Mouse (Mus musculus) bone marrow macrophage, adult 2 months (primary cell): ENCODE results near the gene Psmb11. TPM values are rescaled to one million over a fixed set of nuclear protein-coding genes. Genes with fewer than 3 reads are reported as not detected.

Experiments
- H3K27ac ChIP-seq: 2 replicates; pipeline ENCODE4 v1.5.1; 2012; ENCODE audit warnings: low read depth, low read length; ENCODE audit not compliant: insufficient read depth
- H3K4me1 ChIP-seq: 2 replicates; pipeline ENCODE4 v1.6.1; 2012; ENCODE audit warnings: low read length; ENCODE audit not compliant: control insufficient read depth, insufficient read depth
- H3K4me3 ChIP-seq: 2 replicates; pipeline ENCODE4 v1.5.1; 2012; ENCODE audit warnings: mild to moderate bottlenecking, low read length, moderate library complexity; ENCODE audit not compliant: insufficient read depth
- CTCF ChIP-seq: IDR thresholded peaks from 2 replicates; pipeline ENCODE4 v1.5.1; 2012; ENCODE audit warnings: low read depth, mild to moderate bottlenecking, low read length, moderate library complexity
- POLR2A ChIP-seq: IDR thresholded peaks from 2 replicates; pipeline ENCODE4 v1.6.1; 2012; ENCODE audit warnings: mild to moderate bottlenecking, low read depth, low read length, borderline replicate concordance
- polyA plus RNA-seq: library from polyadenylated mRNA; stranded (reverse); fragments of >200 nt; gene quantifications from 2 replicates; pipeline ENCODE4 v1.2.4, GENCODE M21; 2012; ENCODE audit not compliant: missing spikeins, insufficient read depth, insufficient read length

The Psmb11 gene
- polyA plus RNA-seq, 1 experiment: not detected

DNA sequence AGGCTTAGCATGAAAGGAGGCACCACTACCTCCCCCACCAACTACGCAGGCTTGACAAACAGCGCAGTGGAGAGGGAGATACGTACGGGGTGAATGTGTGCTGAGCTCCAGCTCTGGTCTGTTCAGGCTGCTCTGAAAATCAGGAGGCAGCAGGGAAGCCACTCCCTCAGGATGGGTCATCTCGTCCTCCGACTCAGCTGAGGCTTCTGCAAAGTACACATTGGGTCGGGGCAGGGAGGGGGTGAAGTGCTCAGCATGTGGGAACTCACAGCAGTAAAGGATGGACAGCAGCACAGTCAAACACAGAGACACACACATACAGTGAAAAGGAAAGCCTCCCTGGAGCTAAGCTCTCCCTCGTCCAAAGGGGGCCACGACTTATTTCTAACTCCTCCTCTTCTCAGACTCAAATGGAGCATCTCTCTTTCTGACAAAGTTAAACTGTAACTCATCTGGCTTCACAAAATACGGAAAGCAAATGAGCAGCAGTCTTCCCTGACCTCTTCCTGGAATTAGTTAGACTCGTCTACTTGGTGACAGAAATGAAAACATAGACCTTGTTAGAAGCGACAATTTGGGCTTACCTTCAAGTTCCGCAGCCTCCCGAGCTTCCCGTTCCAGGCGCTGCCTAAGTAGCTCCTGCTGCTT, 57.5 kb downstream of the Psmb11 start:
- TF ChIP-seq POLR2A (no peak), CTCF (no peak)
- Histone ChIP-seq H3K27ac (no peak overlapping the region), H3K4me3 (no peak overlapping the region)

More for the DNA sequence above, 57.5 kb downstream of the Psmb11 start:
- H3K4me1 ChIP-seq: no peaks in the 10 kb centered on the region

Other genes with a start within 250 kb of the Psmb11 start
- gene Slc7a7, start 203.7 kb upstream of the Psmb11 start, polyA plus RNA-seq: 30.9 and 32.7 TPM in 2 replicates
- gene Mrpl52, start 194.5 kb upstream of the Psmb11 start, polyA plus RNA-seq: 88.5 and 89.7 TPM in 2 replicates
- gene Mmp14, start 189.8 kb upstream of the Psmb11 start, polyA plus RNA-seq: 20.2 and 24.9 TPM in 2 replicates
- gene Lrp10, start 157.3 kb upstream of the Psmb11 start, polyA plus RNA-seq: 64.2 and 81.2 TPM in 2 replicates
- gene Rem2, start 145.3 kb upstream of the Psmb11 start, polyA plus RNA-seq: not detected in 2 replicates
- 14.7 and 16.1 TPM in 2 replicates for gene Prmt5, start 103.9 kb upstream of the Psmb11 start, polyA plus RNA-seq
- gene Haus4, start 66.8 kb upstream of the Psmb11 start, polyA plus RNA-seq: 29.3 and 31.9 TPM in 2 replicates
- gene Ajuba, start 43.9 kb upstream of the Psmb11 start, polyA plus RNA-seq: 0.84 and 0.91 TPM in 2 replicates
- gene 4931414P19Rik, start 15.4 kb upstream of the Psmb11 start, polyA plus RNA-seq: 4.1 and 8.3 TPM in 2 replicates
- gene Psmb5, start 3.4 kb upstream of the Psmb11 start, polyA plus RNA-seq: 99.1 and 108 TPM in 2 replicates
- gene Gm17606, start 19.5 kb downstream of the Psmb11 start, polyA plus RNA-seq: not detected in 2 replicates
- gene Cdh24, start 19.9 kb downstream of the Psmb11 start, polyA plus RNA-seq: 0.48 and 0.71 TPM in 2 replicates
- 30.2 and 32.8 TPM in 2 replicates for gene 1700123O20Rik, start 64.8 kb downstream of the Psmb11 start, polyA plus RNA-seq
- 226 and 268 TPM in 2 replicates for gene Acin1, start 65.5 kb downstream of the Psmb11 start, polyA plus RNA-seq
- not detected in 2 replicates for gene Gm29776, start 77.4 kb downstream of the Psmb11 start, polyA plus RNA-seq
- 0.87 and 0.90 TPM in 2 replicates for gene Cebpe, start 90.7 kb downstream of the Psmb11 start, polyA plus RNA-seq
- 35.7 and 42.6 TPM in 2 replicates for gene Slc7a8, start 160.5 kb downstream of the Psmb11 start, polyA plus RNA-seq
- not detected in 2 replicates for gene Rnf212b, start 192.7 kb downstream of the Psmb11 start, polyA plus RNA-seq
- gene Homez, start 249.5 kb downstream of the Psmb11 start, polyA plus RNA-seq: 5.2 and 6.5 TPM in 2 replicates